Mouse (Mus musculus) stomach, postnatal 0 days (tissue): ENCODE measurements around the gene Naa35.

ENCODE experiments used
- CTCF ChIP-seq: IDR thresholded peaks from 2 replicates; pipeline ENCODE4 v1.5.1; 2016; ENCODE audit warnings: antibody characterized with exemption, low read depth, mild to moderate bottlenecking, moderate library complexity
- EP300 ChIP-seq: optimal IDR thresholded peaks from 2 replicates; pipeline ENCODE3; 2016; ENCODE audit warnings: antibody characterized with exemption

DNA sequence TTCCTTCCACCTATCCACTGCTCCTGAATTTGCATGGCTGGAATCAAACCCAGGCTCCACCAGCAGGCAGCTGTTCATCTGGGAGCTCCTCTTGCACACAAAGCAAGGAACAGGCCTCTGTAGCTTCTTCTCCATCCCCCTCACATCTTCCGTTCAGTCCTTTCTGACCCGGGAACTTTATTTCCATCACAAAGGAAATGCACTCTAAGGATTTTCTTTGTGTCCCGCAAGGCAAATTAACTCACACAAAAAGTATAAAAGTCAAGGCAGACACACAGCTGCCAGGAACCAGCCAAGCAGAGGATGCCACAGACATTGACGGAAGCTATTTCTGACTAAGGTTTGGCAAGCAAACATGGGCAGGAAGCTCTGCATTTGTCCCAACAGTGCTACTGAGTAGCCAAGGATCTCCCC is 71.9 kb downstream of the Naa35 start:
- TF ChIP-seq CTCF (no peak), EP300 (no peak)
